Mouse (Mus musculus) retina, adult 2 months (tissue): ENCODE measurements at regions not wholly inside any gene's neighbourhood (a gene's known extent, or its start where the extent isn't known, plus 50 kb on each side); places are given as distances from the start of the nearest gene placed in this dataset.

Experiments used
- DNase-seq: peaks from one replicate; pipeline ENCODE4 v3.0.0-alpha.2; 2012; ENCODE audit warnings: low read depth, low spot score

DNA sequence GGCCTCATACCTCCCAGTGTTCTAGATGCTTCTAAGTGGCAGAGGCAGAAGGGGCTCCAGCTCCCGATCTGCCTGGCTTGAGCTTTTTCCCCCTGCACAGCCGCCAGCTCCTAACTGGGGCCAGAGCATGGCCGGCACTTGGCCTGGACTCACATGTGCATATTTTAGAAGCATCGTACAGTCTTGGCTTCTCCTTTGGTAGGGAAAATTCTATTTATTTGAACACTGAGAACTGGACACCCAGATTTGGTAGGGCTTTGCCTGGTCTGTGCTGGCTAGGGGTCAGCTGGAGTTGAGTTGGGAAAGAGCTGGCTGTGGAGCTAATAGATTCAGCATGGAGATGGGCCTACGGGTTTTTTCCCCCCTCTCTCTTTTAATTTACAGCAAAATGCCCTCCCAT, 282.9 kb upstream of the Auts2 start:
- DNase-seq, result no peak

DNA sequence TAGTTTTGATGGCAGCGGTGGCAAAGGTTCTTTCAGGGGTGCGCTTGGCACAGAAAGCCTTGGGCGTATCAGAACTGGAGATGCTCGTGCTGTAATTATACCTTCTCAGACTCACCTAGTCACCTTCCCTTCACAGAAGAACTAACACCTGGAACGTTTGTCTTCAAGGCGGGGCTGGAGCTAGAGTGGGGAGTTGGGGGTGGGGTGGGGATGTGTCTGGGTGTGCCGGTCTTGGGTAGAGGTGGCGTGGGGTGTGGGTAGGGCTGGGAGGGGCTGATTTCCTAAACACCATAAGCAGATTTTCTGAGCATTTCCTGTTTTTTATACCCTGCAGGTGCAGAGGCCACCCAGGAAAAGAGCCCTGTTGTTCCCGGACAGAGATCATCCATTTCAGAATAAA, 274.5 kb upstream of the Auts2 start:
- DNase-seq, result no peak

DNA sequence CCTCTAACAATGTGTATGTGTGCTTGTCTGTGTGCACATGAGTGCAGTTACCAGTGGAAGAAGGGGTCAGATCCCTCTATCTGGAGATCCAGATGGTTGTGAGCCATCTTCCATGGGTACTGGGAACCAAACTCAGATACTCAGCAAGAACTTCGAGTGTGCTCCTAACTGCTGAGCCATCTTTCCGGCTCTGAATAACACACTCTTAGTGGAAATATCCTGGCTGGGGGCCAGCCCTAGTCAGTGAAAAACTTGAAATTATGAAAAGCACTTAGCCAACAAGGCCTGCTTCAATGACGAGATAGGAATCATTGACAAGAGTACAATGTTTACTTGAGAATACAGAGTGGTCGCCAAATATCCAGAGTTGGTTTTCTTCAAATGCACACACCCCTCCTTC, 266.0 kb upstream of the Auts2 start:
- no peak for DNase-seq

DNA sequence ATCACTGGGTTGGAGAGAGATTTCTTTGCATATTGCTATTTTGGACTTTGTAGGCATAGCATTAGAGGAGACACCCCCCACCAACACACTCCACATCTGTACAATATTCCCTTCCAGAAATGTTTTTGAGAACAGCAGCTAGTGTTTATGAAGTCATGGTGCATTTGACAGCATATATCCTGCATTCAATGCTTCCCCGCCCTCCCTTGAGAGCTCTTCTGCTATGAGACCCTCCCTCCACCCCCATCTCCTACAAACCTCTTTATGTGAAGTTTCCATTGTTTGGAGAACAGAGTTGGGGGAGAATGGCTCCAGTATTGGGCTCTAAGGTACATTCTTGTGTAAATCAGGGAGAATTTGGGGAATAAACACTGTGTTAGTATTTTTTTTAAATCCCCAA, 252.9 kb upstream of the Auts2 start:
- no peak for DNase-seq

DNA sequence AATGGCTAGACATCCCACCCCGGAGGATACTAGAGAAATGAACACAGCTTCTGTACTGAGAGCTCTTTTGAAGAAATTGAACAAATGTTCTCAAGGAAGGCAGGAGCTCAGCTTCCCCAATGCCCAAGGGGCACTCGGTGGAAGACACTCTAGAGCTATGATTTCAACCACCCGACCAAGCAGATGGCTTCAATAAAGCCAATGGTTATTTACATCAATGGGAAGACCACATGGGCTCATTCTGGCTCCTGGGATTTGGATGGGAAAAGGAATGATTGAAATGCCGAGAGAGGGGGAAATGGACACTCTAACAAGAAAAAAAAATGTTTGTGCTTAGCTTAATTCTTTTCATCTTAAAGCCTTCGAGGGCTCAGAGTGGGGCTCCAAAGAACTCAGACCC, 249.3 kb upstream of the Auts2 start:
- DNase-seq, result no peak

DNA sequence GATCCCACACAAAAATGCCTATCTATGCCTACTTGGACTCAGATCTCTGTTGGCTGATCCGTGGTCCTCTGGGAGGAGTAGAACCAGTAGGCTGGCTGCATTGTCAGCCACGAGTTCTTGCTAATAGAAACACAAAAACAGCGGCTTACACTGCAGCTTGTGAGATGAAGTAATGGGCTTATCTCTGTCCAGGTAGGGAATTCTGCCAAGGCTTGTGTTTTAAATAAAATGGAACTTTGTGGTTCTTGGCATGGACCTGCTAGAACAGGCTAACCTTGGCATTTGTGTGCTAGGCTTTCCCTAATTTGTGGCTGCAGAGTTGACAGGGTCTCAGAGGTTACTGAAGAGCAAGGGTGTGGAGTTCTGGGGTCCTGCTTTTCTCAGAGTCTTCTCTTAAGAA, 242.1 kb upstream of the Auts2 start:
- DNase-seq, result no peak

DNA sequence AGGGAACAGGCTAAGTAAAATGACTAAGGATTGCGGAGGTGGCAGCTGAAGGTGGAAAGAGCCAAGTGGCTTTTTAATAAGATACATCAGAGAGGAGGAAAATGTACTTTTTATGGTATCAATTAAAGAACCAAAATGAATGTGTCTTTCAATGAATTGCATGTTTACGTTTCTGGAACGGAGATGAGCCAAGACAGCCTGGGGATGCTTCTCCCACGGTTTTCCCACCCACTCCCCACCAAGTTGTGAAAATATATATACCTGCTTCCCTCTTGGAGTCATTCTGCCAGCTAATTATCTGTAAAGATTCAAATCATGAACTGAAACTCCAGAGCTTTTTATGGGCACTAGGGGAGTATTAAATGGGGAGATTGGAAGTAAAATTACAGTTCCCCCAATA, 241.6 kb upstream of the Auts2 start:
- no peak for DNase-seq

DNA sequence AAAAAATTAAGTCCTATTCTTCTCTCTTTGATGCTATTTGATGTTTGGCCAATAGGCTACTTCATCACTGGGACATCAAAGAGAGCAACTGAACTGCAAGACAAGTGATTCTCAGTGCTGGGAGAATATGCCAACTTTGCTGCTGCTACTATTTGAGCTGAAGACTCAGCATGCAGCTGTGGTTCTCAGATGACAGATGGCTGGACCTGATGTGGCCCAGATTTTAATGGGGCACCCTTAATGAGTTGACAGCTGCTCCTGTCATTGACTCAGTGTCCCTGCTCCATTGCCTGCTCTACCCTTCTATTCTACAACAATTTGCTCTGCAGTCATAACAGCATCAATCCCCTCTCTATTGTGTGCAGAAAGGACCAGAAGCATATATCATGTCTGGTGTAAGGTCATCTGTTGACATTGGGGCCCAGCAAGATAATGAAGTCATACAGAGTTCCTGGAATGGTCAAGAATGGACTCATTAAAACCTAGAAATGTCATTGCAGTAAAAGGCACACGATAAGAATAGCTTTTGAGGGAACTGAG, 231.1 kb upstream of the Auts2 start:
- DNase-seq, result no peak

DNA sequence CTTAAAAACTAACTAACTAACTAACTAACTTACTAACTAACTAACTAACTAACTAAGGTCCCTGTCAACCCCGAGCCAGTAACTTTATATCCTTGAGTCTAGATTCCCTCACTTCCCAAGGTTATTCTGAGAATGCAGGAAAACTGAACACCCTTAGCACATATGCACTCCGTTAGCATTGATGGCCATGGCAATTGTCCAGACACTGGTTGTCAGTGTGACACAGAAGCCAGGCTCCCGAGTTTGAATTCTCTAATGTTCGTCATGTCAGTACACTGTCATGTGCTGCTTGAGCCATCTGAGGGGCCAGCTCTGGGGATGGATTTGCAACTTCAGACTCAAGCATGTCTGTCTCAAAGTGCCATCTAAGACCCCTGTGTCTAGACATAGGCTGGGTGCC, 217.3 kb upstream of the Auts2 start:
- no peak for DNase-seq

DNA sequence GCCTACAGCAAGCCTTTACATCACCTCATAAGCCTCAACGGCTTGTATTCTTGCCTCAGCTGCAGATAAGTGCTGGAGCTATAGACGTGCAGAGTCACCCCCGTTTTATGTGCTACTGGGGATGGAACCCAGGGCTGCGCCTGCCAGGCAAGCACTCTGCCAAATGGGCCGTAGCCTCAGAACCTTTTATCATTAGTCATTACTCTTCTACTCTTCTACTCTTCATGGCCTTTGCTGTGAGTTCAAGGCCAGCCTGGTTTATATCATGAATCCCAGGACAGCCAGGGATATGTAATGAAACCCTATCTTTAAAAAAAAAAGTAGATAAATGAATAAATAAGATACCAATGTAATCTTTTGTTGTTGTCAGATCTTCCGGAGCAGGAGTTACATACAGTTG, 216.6 kb upstream of the Auts2 start:
- DNase-seq, result no peak

DNA sequence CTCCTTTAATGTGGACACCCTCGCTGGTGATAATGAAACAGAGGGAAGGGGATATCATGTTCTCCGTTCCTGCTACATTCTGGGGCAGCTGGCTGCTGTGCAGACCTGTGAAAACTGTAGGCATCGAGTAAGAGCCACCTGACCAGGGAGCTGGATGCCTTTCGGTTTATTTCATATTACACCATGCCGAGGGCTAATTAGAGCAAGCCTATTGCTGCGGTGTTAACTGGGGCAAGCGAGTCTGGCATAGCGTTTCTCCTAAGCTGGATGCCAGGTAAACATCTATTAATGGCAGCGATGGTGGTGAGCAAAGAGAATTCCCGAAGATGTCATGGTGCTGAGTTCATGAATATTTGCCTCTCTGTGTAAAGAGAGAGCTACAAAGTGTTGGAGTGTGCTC, 215.8 kb upstream of the Auts2 start:
- no peak for DNase-seq

DNA sequence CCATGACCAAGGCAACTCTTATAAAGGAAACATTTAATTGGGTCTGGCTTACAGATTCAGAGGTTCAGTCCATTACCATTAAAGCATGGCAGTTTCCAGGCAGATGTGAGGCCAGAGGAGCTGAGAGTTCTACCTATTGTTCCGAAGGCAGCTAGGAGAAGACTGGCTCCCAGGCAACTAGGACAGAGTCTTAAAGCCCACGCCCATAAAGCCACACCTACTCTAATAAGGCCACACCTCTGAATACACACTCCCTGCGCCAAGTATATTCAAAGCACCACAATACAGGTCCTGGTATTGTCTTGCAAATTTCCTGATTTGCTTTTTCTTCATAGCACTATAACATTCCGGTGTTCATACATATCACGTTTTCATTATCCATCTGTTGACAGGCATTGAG, 194.8 kb upstream of the Auts2 start:
- DNase-seq, result no peak

DNA sequence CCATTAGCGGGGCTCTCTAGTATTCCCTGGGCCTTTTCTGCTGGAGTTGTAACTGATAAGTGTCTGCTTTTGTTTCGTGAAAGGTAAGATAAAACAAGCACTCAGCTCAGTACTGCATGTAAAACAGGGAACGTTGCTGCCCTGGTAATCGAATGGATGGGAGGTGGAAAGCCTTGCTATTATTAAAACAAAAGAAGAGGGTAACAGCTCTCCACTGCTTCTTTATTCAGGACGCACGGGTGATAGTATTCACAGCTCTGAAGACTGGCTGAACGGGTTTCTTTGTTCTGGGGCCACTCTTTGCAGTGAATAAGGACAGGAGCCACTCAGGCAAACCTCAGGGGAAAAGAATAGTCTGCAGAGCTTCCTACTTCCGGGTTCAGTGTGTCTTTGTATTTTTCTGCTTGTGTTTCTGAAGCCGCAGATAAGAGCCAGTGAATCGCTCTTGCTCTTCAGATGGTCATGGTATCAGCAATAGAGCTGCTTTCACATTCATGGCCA, 185.6 kb upstream of the Auts2 start:
- DNase-seq, result no peak

DNA sequence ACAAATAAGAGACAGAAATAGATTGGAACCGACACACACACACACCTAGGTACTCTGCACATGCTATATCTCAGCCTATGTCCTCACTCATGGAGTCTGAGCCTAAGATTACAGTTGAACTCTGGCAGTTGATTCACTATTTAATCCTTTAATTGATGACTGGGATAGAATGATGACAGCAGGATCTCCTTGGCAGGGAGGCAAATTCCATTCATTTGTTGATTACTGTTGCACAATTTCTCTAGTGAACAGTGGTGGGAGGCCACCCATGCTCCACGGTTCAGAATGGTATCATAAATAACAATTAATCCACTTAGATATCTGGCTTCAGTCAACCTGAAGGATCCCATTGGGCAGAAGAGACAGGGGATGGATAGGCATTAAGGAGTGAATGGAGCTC, 181.3 kb upstream of the Auts2 start:
- no peak for DNase-seq

DNA sequence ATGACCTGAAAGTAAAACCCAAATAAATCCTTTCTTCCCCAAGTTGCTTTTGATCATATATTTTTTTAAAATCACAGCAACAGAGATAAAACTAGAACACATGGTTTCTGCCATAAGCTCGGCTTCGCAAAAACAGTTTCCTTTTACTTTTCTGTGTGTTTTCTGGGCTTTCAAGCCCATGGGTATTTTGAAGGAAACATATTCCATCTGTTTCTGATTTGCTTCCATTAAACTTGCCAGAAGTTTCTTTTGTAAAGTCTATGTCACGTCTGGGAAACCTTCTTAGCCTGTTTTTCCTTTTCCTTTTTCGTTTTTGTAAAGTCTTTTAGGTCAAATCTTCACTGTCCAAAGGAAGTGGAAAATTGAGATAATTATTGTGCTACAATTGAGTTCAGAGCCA, 167.2 kb upstream of the Auts2 start:
- no peak for DNase-seq

DNA sequence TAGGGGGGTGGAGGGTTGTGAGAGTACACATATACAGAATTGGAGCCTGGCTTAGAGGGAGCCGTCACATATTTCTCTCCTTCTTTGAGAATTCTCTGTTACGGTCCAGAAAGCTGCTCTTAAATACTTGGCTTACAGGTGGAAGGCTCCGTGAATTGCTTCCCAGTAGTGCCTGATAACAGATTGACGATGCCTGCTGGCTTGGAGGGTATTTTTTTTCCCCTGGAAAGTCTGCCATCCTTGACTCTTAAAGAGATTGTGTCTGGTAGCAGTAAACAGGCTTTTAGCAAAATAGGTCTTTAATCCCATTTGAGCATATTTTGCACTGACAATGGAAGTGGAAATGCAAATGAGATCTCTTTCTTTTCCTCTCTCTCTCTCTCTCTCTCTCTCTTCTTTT, 164.4 kb upstream of the Auts2 start:
- DNase-seq, result no peak

DNA sequence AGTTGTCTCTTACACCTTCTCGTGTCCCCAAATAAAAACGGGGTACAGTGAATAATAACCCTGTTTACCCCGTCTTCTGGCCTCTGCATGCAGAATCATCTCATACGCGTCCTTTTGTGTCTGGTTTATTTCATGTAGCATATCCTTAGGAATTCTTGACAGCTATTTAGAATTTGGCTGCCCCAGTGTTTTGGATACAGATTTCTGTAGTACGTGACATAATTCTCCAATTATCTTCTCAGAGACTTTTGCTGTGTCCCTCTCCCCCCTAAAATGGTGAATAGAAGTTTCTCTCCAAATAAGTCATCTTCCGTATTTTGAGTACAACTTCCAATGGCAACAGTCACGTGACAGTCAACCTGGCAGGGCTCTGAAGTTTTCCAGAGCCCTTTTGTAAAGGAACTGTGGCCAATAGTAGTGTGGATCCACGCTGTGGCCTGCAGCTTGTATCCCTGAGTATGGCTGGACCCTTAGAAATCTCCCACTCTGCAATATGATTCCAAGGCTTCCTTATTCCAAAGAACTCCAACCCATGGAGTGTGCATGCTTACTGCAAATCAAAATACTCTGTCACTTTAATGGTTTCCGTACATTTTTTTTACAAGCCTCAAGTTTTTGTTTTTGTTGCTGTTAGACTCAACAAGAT, 160.4 kb upstream of the Auts2 start:
- no peak for DNase-seq

DNA sequence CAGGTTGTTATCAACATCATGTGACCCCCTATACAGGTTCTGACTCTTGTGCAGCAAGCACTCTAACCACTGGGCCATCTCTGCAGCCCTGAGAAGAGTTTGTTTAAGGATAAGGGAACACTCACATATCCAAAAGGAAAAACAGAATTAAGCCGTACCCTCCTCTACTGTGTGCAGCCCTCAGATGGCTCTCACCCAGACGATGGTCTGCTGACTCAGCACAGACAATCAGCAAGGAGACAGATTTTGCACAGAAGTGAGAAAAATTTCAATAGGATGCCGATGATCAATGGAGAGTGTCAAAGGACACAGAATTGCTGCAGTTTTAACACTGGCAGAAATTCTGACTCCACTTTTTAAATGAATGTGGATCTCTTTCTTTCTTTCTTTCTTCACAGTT, 159.4 kb upstream of the Auts2 start:
- DNase-seq, result no peak

DNA sequence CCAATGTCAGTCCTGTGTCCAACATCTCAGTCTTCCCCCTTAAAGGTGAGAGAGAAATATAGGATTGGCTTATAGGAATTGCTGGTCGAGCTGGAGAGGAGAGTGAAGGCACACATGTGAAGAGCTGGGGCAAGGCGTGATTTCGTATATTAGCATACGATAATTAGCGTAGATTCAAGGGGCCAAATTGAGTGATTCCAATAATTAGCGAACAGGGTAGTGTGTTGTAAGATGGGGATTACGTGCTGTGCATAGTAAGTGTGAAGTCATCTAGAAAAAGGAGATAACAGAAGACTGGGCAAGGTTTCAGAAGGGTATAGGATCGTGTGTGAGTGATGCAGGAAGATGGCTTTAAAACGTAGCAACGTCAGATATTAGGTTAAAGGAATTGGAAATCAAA, 147.6 kb upstream of the Auts2 start:
- no peak for DNase-seq

DNA sequence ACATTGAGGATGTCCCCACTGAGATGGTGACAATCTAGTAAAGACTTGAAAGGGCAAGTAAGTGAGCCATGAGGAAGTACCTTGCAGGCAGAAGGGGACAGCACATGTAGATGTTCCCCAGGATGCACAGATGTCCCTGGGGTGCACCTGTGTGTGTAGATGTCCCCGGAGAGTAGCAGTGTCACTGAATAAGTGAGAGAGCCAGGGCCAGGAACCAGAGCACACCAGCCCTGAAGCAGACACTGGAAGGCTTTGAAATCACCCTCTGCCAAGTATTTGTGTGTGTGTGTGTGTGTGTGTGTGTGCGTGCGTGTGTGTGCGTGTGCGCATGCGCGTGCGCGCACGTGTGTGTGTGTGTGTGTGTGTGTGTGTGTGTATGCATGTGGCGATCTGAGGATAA, 132.1 kb upstream of the Auts2 start:
- no peak for DNase-seq

DNA sequence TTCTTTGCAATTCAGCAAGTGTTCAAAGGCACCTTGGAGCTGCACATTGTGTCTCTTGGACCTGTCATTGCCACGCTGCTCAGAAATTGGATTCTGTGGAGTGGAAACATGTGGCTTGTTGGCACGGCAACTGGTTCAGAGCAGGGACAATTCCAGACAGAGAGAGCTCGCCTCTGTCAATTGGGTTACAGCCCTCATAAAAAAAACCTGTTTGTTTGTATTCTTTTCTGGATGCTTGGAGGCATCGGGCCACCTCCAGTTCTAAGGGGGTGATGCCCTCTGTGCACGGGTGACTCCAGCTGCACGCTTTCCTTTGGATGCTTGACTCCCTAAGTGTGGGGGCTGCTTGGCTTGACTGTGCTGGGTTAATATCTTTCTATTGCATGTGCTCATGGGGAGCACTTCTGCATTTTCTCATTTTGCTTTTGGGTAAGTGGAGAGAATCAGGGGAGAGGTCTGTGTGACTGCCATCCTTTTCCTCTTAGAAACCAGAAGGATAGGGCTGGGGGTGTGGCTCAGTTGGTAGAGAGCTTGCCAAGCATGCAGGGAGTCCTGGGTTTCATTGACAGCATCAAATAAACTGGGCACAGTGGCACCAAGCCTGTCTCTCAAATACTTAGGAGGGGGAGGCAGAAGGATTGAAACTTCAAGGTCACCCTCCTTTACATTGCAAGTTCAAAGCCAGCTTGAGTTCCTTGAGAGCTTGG, 130.6 kb upstream of the Auts2 start:
- DNase-seq, result no peak

DNA sequence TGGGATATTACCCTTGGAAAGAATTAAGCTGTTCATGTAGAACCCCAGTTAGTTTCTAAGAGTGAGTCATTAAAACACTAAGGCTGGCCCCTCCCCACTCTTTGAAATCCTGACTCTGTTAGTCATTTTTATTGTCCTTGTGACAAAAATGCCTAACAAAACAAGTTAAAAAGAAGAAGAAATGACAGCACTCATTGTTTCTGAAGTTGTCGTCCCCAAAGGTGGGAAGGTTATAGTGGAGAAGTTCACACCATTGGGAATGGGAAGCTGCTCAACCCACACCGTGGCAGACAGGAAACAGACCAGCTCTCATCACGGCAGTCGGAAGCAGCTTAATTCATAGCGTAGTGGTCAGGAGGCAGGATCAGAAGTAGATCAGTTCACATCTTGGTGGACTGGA, 128.4 kb upstream of the Auts2 start:
- no peak for DNase-seq

DNA sequence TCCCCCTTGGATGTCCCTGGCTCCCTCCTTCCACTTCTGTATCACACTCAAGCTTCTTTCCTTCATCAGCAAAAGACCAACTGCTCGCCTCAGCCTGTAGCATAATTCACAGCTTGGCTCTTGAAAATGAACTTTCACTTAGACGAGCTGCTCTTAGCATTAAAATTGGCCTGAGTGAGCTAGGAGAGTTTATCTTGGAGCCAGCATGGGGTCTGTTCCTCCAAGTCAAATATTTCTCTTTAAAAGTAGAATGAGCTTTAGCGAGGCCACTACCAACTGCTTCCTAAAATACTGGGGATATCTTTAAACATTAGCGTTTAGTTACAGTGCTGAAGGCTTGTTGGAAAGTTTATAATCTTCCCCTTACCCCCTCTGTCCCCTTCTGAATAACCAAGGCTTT, 124.2 kb upstream of the Auts2 start:
- no peak for DNase-seq
